Mouse (Mus musculus) lung, embryonic 14.5 days (tissue): Measurements from ENCODE around the gene Caskin1. TPM values are rescaled to one million over a fixed set of nuclear protein-coding genes. Genes with fewer than 3 reads are reported as not detected.
"Not testable (repeated sequence)": the region's sequence is repeated elsewhere in the genome, so short reads cannot be mapped to it uniquely, and the experiment has no call there.

ENCODE experiments used
- ATAC-seq: fragments of 200-750 bp; cut with Nextera tagmentation; 2 replicates; pipeline ENCODE4 v1.8.0; 2017; ENCODE audit warnings: mild to moderate bottlenecking, moderate TSS enrichment, moderate library complexity; ENCODE audit not compliant: insufficient read depth
- DNase-seq: peaks from one replicate; pipeline ENCODE4 v3.0.0-alpha.2; 2015
- H3K27ac ChIP-seq: fragments of 300-500 bp; sonication (generic); 2 replicates; pipeline ENCODE4 v1.5.1; 2014; ENCODE audit warnings: low read depth, mild to moderate bottlenecking, moderate library complexity
- H3K27me3 ChIP-seq: fragments of 300-500 bp; sonication (generic); 2 replicates; pipeline ENCODE4 v1.6.1; 2014; ENCODE audit warnings: low read length, control low read depth; ENCODE audit not compliant: insufficient read depth
- H3K36me3 ChIP-seq: fragments of 300-500 bp; sonication (generic); 2 replicates; pipeline ENCODE4 v1.6.1; 2014; ENCODE audit warnings: control low read depth; ENCODE audit not compliant: insufficient read depth
- H3K4me1 ChIP-seq: fragments of 300-500 bp; sonication (generic); 2 replicates; pipeline ENCODE4 v1.6.1; 2014; ENCODE audit warnings: antibody characterized with exemption, control low read depth; ENCODE audit not compliant: insufficient read depth
- H3K4me2 ChIP-seq: fragments of 300-500 bp; sonication (generic); 2 replicates; pipeline ENCODE4 v1.6.1; 2014; ENCODE audit warnings: mild to moderate bottlenecking
- H3K4me3 ChIP-seq: fragments of 300-500 bp; sonication (generic); 2 replicates; pipeline ENCODE4 v1.5.1; 2014; ENCODE audit warnings: low read depth, low read length
- H3K9ac ChIP-seq: fragments of 300-500 bp; sonication (generic); 2 replicates; pipeline ENCODE4 v1.6.1; 2014
- H3K9me3 ChIP-seq: fragments of 300-500 bp; sonication (generic); 2 replicates; pipeline ENCODE4 v1.6.1; 2016; ENCODE audit warnings: low read depth, low read length, control low read depth
- CTCF ChIP-seq: IDR thresholded peaks from 2 replicates; pipeline ENCODE4 v1.5.1; 2016; ENCODE audit warnings: antibody characterized with exemption, low read depth
- WGBS: fragments of 180-500 bp; shearing (Covaris S2); extraction: QIAGEN DNeasy Blood & Tissue Kit; methylation state at CpG from one replicate; pipeline ENCODE4 v1.1.7; 2014; 5-methylcytosine and 5-hydroxymethylcytosine counted together
- polyA plus RNA-seq: library from polyadenylated mRNA; unstranded; fragments of >200 nt; fragmentation: Nextera tagmentation; extraction: Ambion mirVana; gene quantifications from 2 replicates; pipeline ENCODE4 v1.2.1, GENCODE M21; 2014

Caskin1 gene
- polyA plus RNA-seq, 1 experiment from 2014 or later, result 0.93 TPM

DNA sequence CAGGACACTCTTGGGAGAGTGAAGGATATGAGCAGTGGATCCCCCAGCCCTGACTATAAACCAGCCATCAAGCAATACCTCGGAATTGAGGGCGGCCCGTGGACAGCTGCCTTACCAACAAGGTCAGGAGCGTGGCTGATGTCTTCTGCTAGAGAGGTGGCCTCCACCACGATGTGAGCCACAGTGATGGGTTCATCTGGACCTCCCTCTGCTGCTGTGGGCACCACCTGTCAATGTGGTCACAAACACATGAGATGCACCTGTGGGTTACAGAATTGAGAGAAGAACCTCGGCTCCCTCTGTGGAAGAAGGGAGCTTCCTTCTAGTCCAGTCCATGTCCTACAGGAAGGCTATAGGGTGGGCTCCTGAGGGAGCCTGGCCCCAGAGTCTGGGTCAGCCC lies 38.9 kb upstream of the Caskin1 start:
- H3K4me1 ChIP-seq, result 0 out of 2 replicates have a peak, but pooled peaks cover 5% of the 10 kb centered on the region
- H3K27ac ChIP-seq, result no peak overlapping the region
- ATAC-seq (no peak), DNase-seq (no peak)
- H3K36me3 ChIP-seq, result peaks cover 65% of the 10 kb centered on the region
- H3K9me3 ChIP-seq, result no peaks in the 10 kb centered on the region
- no peaks in the 10 kb centered on the region for H3K27me3 ChIP-seq
- TF ChIP-seq CTCF, result no peak
- H3K4me2 ChIP-seq, result no peak overlapping the region
- H3K9ac ChIP-seq, result no peak overlapping the region
- WGBS, result 87% methylated on average over 6 of the region's 6 CpGs
- H3K4me3 ChIP-seq, result no peak overlapping the region

DNA sequence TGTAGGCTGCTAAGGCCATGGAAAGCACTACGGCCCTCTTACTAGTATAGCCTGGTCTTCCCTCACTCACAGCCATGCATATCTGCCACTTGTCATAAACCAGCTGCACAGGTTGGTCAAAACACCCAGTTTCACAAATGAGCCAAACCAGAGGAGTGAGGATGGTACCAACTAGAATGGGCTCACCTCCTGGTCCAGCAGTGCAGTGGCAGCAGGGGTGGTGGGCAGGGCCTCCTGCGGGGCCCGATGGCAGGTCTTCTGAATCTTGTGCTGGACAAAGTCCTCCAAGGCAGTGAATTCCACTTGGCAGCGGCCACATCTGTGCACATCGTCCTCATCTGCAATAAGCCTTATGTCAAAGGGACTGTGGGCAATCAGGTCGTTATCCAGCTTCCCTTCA lies 37.2 kb upstream of the Caskin1 start:
- H3K9ac ChIP-seq, result no peak overlapping the region
- H3K9me3 ChIP-seq, result no peaks in the 10 kb centered on the region
- no peak for TF ChIP-seq CTCF
- H3K4me3 ChIP-seq, result no peak overlapping the region
- peaks cover 48% of the 10 kb centered on the region for H3K36me3 ChIP-seq
- no peak overlapping the region for H3K27ac ChIP-seq
- WGBS, result 96% methylated on average over 6 of the region's 6 CpGs
- DNase-seq (no peak), ATAC-seq (no peak)
- no peak overlapping the region for H3K4me2 ChIP-seq
- 0 out of 2 replicates have a peak, but pooled peaks cover 5% of the 10 kb centered on the region for H3K4me1 ChIP-seq
- H3K27me3 ChIP-seq, result no peaks in the 10 kb centered on the region

GRCm38 (mm10) chr17:24453372-24453771 lies 35.0 kb upstream of the Caskin1 start:
- Histone ChIP-seq H3K4me1 (0 out of 2 replicates have a peak, but pooled peaks cover 5% of the 10 kb centered on the region), H3K9me3 (no peaks in the 10 kb centered on the region), H3K27ac (no peak overlapping the region), H3K9ac (no peak overlapping the region), H3K4me3 (no peak overlapping the region), H3K27me3 (no peaks in the 10 kb centered on the region), H3K36me3 (peaks cover 27% of the 10 kb centered on the region), H3K4me2 (peak overlapping the region; percentile 59)
- no peak for TF ChIP-seq CTCF
- DNase-seq (no peak), ATAC-seq (no peak)
- 73% methylated on average over 2 of the region's 2 CpGs for WGBS

GRCm38 (mm10) chr17:24454218-24454755 lies 34.1 kb upstream of the Caskin1 start:
- Histone ChIP-seq H3K4me1 (0 out of 2 replicates have a peak, but pooled peaks cover 5% of the 10 kb centered on the region), H3K27me3 (no peaks in the 10 kb centered on the region), H3K9me3 (no peaks in the 10 kb centered on the region), H3K9ac (peak overlapping the region; percentile 94), H3K36me3 (peaks cover 18% of the 10 kb centered on the region), H3K4me2 (peak overlapping the region; percentile 59), H3K27ac (peak overlapping the region; percentile 98), H3K4me3 (peak overlapping the region; percentile 91)
- 4% methylated on average over 14 of the region's 14 CpGs for WGBS
- DNase-seq (no peak), ATAC-seq (no peak)
- no peak for TF ChIP-seq CTCF

DNA sequence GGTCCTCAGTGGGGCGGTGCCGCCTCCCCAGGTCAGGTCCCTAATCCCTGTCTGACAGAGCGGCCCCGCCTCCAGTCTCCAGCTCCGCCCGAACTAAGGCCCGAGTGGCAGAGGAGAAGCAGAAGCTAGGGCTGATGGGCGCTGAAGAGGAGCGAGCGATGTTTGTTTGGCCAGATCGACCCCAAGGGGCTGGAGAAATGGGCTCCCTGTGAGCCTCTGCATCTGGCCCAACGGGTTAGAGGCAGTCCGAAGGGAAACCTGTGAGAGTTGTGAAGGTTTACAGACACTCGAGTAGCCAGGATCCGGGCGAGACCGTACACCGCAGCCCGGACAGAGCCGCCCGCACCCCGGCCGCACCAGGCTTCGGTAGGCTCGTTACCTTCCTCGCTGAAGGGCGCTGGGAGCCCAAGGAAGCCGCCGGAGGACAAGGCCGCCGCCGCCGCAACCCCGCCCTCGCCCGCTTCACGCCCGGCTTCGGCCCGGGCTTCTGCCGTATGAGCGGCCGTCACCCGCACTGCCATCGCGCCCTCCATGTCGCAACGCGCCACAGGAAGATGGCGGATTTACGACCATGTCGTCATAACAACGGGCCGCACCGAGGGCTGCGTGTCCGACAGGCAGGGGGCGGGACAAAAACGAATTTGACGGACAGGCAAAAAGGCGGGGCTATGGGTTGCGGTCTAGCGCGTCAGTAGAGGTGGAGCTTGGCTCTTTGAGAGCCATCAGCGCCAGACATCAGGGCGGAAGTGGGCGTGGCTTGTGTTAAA lies 33.5 kb upstream of the Caskin1 start:
- peak; percentile 32; the same call in 1 of the 2 replicates for TF ChIP-seq CTCF
- Histone ChIP-seq H3K4me1 (0 out of 2 replicates have a peak, but pooled peaks cover 5% of the 10 kb centered on the region), H3K9ac (peak overlapping the region; percentile 94), H3K4me3 (peak overlapping the region; percentile 91), H3K27ac (peak overlapping the region; percentile 98), H3K27me3 (no peaks in the 10 kb centered on the region), H3K4me2 (peak overlapping the region; percentile 59), H3K9me3 (no peaks in the 10 kb centered on the region), H3K36me3 (peaks cover 11% of the 10 kb centered on the region)
- WGBS, result under 1% methylated on average over 67 of the region's 67 CpGs
- peak; percentile 94 for ATAC-seq
- peak; percentile 100 for DNase-seq

- not testable (repeated sequence) for H3K9ac ChIP-seq, H3K9me3 ChIP-seq, H3K4me1 ChIP-seq, ATAC-seq, H3K27me3 ChIP-seq, H3K36me3 ChIP-seq, DNase-seq
- Histone ChIP-seq H3K27ac (peak overlapping the region; percentile 58), H3K4me2 (peak overlapping the region; percentile 46), H3K4me3 (peak overlapping the region; percentile 91)
- WGBS, result 46% methylated on average over 10 of the region's 10 CpGs
- TF ChIP-seq CTCF, result peak; percentile 3; the same call in 1 of the 2 replicates
Observed at GRCm38 (mm10) chr17:24455523-24456206, 32.7 kb upstream of the Caskin1 start.

GRCm38 (mm10) chr17:24461580-24461979 lies 26.8 kb upstream of the Caskin1 start:
- TF ChIP-seq CTCF, result peak; percentile 58
- peak; percentile 72 for DNase-seq
- Histone ChIP-seq H3K27ac (no peak overlapping the region), H3K9ac (no peak overlapping the region), H3K4me3 (no peak overlapping the region), H3K27me3 (no peaks in the 10 kb centered on the region), H3K9me3 (no peaks in the 10 kb centered on the region), H3K4me1 (no peaks in the 10 kb centered on the region), H3K4me2 (no peak overlapping the region), H3K36me3 (no peaks in the 10 kb centered on the region)
- 64% methylated on average over 2 of the region's 2 CpGs for WGBS
- no peak for ATAC-seq
